Mouse (Mus musculus) small intestine, adult 2 months (tissue): Measurements from ENCODE around the gene Rac3.
A peak's percentile ranks its signal among the peaks of the same experiment; 100 is the strongest.

Experiments
- CTCF ChIP-seq: fragments of 200-500 bp; IDR thresholded peaks from 2 replicates; pipeline ENCODE4 v1.5.1; 2012; ENCODE audit warnings: low read depth, mild to moderate bottlenecking, control low read depth, inconsistent platforms, low read length, moderate library complexity, mixed read lengths; ENCODE audit not compliant: insufficient replicate concordance, insufficient read length; ENCODE audit errors: extremely low read depth
- POLR2A ChIP-seq: fragments of 200-500 bp; IDR thresholded peaks from 2 replicates; pipeline ENCODE4 v1.6.1; 2012; ENCODE audit warnings: low read depth, mild to moderate bottlenecking, control low read depth, inconsistent platforms, low read length, moderate library complexity

GRCm38 (mm10) chr11:120713580-120714518 is 7.4 kb upstream of the Rac3 start, which contains the start of the genes Cenpx and Lrrc45:
- TF ChIP-seq CTCF (no peak; the same call in 1 of the 2 replicates), POLR2A (peak; percentile 82)
